Mouse (Mus musculus): ENCODE measurements around the gene Parp12.

- TF ChIP-seq POLR2A (IDR thresholded peaks at IDR 0.05; ENCODE audit: borderline replicate concordance, extremely low read depth, insufficient read depth, insufficient read length, poor library complexity, severe bottlenecking) (no peak), CTCF (IDR thresholded peaks at IDR 0.05; ENCODE audit: borderline replicate concordance, extremely low read depth, insufficient read depth, insufficient read length) (no peak)
Observed at GRCm38 (mm10) chr6:39054206-39054864, 63.8 kb downstream of the Parp12 start.

All from brain, embryonic 14.5 days (tissue).